Mouse (Mus musculus) gastrocnemius, adult 2 months (tissue): ENCODE measurements around the gene Dcbld2. TPM values are rescaled to one million over a fixed set of nuclear protein-coding genes. Genes with fewer than 3 reads are reported as not detected.
"Not testable (repeated sequence)": the region's sequence is repeated elsewhere in the genome, so short reads cannot be mapped to it uniquely, and the experiment has no call there.

Source experiments
- DNase-seq: peaks from one replicate; pipeline ENCODE4 v3.0.0; 2022
- H3K27ac ChIP-seq: fragments of 200-600 bp; 2 replicates; pipeline ENCODE4 v1.8.1; 2022; ENCODE audit warnings: mild to moderate bottlenecking
- H3K4me3 ChIP-seq: fragments of 200-600 bp; 2 replicates; pipeline ENCODE4 v1.8.1; 2022; ENCODE audit warnings: mild to moderate bottlenecking, moderate library complexity
- CTCF ChIP-seq: fragments of 200-600 bp; IDR thresholded peaks from 2 replicates; pipeline ENCODE4 v1.8.1; 2022; ENCODE audit warnings: antibody characterized with exemption, mild to moderate bottlenecking, moderate library complexity
- intact Hi-C: fragments of 180-260 bp; cut with DNase I; formaldehyde crosslinking; loops from one replicate; pipeline ENCODE4 v1.15.1; 2025
- total RNA-seq, 2 experiments: library from RNA; stranded (reverse); gene quantifications; 2 replicates each; pipeline ENCODE4 v1.2.3; 2021

Dcbld2 gene
- total RNA-seq, 2 experiments from 2014 or later, result 4.0 to 6.3 TPM

DNA sequence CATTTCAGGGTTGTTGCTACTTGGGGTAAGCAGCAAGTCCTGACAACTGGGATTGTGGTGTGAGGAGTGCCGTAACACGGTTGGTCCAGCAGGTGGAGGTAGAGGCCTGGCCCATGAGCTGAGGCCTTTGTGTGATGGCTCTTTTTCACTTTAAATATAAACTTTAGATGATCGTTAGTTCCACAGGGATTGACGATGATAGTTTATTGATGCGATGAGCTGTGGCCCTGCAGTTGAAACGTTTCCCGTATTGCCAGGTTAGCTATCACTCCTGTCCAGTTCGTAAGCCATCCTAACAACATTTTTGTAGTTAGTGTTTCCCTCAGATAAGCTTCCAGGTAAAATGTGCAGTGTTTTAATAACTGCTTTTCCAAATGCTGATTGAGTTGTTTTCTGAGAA is 46.4 kb downstream of the Dcbld2 start:
- intact Hi-C loops, result loop anchor here (1.0 to 5.0 kb wide), 4 partner anchors 47 to 298 kb away; partner anchors contain the start of gene Dcbld2
- TF ChIP-seq CTCF, result peak; percentile 92
- peak; percentile 58 for DNase-seq

DNA sequence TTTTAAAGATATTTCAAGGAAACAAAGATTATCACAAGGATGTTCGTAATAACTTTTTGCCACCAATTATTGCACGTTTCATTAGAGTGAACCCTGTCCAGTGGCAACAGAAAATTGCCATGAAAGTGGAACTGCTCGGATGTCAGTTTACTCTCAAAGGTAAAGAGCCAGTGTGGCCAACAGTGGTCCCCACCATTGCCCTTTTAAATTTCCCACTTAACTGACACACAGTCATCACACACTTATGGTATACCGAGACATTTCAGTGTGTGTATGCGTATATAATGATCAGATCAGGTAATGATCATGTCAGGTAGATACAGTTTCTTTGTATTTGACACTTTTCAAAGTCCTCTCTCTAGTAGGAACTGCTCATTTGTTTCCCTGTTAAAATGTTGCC is 46.9 kb downstream of the Dcbld2 start:
- DNase-seq, result no peak
- intact Hi-C loops, result loop anchor here (2.0 kb wide), 1 partner anchor 170 kb away; no protein-coding TSS in a partner anchor
- no peak overlapping the region for H3K27ac ChIP-seq
- H3K4me3 ChIP-seq, result no peak overlapping the region
- no peak for TF ChIP-seq CTCF

More for the DNA sequence above, 46.4 kb downstream of the Dcbld2 start:
- Histone ChIP-seq H3K4me3 (no peak overlapping the region), H3K27ac (no peak overlapping the region)

DNA sequence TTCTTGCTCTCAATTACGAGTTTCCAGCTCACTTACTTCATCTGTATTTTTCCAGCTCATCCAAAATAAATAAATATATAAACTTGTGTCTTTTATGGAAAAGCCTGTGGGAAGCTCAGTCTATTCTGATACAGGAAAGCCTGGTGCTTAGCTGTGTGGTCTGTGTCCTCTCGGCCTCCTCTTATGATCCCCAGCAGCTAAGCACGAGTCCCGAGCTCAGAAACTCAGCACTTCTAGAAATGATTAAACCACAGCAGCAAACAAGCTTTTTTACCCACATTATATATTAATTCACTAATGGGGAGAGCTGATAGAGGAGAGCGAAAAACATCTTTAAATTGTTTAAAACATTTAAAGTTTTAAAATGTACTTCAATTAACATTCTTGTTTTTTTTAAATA is 48.2 kb downstream of the Dcbld2 start:
- no peak for DNase-seq
- intact Hi-C loops, result no loop called here
- no peak for TF ChIP-seq CTCF
- Histone ChIP-seq H3K4me3 (no peak overlapping the region), H3K27ac (no peak overlapping the region)

DNA sequence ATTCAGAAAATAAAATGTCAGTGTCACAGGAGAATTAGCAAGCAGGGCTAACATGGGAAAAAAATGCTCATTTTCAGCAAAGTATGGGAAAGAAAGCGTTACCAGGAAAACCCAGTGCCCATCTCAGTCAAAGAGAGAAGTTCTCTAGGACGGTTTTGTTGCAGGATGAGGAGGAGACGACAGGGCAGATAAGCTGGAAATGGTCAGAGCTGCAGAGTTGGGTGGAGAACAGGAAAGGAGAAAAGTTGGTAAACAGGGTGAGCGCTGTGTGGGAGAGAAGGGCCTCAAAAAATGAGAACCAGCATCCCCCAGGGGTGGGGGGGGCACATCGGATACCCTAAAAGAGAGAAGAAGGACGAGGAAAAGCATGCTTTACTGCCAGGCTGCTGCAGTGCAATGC is 48.7 kb downstream of the Dcbld2 start:
- intact Hi-C loops, result no loop called here
- H3K27ac ChIP-seq, result no peak overlapping the region
- DNase-seq, result no peak
- H3K4me3 ChIP-seq, result no peak overlapping the region
- no peak for TF ChIP-seq CTCF

DNA sequence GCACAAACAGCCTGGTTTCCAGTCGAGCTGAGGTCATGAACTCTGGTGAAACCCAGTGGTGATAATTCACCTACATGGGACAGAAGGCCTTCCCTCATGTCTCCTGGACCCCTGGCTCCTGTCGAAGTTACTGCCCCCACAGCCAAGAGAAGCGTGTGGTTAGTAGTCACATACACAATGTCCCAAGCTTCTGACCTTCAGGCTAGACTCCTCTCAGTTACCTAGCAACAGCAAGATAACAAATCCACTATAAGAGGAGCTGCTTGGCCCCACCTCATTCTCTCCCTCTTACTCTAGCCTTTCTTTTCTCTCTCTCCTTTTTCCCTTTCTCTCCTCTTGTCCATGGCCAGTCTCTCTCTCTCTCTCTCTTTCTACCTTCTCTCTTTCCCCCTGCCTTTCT is 51.7 kb downstream of the Dcbld2 start:
- H3K27ac ChIP-seq, H3K4me3 ChIP-seq, DNase-seq: not testable (repeated sequence)
- intact Hi-C loops, result loop anchor here (5.0 kb wide), 1 partner anchor 62 kb away; the partner anchor contains the start of gene St3gal6

DNA sequence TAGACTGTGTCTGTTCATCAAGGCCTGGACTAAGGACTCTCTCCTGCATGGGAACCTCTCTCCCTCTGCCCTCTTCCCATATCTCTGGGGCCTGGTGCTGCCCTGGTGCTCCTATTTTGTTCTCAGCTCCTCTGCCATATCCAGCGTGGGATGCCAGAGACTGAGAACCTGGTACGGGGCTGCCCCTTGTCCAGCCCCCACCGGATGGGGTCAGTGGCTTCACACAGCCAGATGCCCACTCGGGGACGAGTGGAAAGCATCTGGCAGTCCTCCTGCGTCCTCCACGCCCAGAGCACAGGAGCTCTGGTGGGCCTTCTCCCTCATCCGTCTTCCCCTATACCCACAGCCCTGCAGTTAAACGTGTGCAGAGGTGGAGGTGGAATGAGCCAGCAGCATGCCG is 52.1 kb downstream of the Dcbld2 start:
- intact Hi-C loops, result loop anchor here (5.0 kb wide), 1 partner anchor 62 kb away; the partner anchor contains the start of gene St3gal6
- Histone ChIP-seq H3K4me3 (no peak overlapping the region), H3K27ac (no peak overlapping the region)
- TF ChIP-seq CTCF, result no peak
- DNase-seq, result no peak

DNA sequence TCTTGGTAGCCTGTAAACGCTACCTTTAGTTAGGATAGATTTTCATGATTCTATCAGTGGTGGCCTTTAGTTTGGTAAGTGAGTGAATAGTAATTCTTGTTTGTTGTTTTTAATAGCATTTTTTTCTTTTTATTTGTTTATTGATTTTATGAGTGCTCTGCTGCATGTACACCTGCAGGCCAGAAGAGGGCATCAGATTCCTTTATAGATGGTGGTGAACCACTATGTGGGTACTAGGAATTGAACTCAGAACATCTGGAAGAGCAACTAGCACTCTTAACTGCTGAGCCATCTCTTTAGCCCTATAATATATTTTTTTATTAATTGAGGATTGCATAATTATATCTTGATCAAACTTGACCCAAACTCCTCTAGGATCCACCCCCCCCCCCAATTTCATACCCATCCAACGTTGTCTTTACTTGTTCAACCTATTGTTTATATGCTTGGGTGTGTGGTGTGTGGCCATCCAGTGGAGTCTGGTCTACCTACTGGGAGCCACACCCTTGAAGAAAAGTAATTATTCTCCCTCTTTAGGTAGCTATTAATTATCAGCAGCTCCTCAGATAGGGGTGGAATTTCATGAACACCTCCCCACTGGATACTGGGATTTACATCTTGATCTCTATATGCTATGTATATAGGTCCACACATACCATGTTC is 53.7 kb downstream of the Dcbld2 start:
- Histone ChIP-seq H3K4me3 (no peak overlapping the region), H3K27ac (no peak overlapping the region)
- intact Hi-C loops, result loop anchor here (1.0 to 5.0 kb wide), 2 partner anchors 60 to 162 kb away; partner anchors contain the start of gene St3gal6
- peak; percentile 72 for TF ChIP-seq CTCF
- DNase-seq, result no peak

DNA sequence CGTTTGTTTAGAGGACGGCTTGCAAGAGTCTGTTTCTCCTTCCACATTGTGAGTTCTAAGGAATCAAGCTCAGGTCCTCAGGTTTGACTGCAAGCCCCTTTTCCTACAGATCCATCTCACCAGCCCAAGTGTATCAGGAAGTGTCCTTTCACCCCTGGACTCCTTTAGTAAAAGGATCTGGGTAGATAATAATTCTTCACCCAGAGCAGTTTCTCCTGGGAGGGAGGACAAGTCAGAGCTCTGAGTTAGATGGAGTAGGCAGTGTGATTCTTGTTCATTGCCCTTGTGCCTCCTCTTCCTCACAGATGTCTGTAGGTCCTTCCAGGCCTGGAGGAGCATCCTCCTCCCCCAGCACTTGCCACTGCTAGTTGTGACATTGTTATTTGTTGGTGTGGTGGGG is 54.3 kb downstream of the Dcbld2 start:
- TF ChIP-seq CTCF, result no peak
- Histone ChIP-seq H3K27ac (no peak overlapping the region), H3K4me3 (no peak overlapping the region)
- no peak for DNase-seq
- intact Hi-C loops, result loop anchor here (1.0 to 5.0 kb wide), 2 partner anchors 60 to 162 kb away; partner anchors contain the start of gene St3gal6

DNA sequence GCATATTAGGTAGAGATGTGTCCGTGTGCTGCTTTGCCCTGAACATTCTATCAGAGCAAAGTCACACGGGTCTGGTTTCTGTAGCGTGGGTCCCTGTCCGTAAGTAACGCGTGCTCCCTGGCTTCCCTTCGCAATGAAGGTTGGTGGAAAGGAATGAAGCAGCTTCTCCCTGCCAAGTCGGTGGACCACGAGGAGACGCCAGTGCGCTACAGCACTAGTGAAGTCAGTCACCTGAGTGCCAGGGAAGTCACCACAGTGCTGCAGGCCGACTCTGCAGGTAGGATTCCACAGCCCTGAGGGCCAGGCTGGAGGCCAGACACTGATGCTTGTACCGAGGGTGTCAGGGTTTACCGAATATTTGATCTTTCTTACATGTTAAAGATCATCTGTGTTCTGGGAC is 55.8 kb downstream of the Dcbld2 start:
- DNase-seq, result no peak
- H3K27ac ChIP-seq, result no peak overlapping the region
- intact Hi-C loops, result loop anchor here (5.0 kb wide), 1 partner anchor 58 kb away; the partner anchor contains the start of gene St3gal6
- H3K4me3 ChIP-seq, result no peak overlapping the region
- no peak for TF ChIP-seq CTCF

DNA sequence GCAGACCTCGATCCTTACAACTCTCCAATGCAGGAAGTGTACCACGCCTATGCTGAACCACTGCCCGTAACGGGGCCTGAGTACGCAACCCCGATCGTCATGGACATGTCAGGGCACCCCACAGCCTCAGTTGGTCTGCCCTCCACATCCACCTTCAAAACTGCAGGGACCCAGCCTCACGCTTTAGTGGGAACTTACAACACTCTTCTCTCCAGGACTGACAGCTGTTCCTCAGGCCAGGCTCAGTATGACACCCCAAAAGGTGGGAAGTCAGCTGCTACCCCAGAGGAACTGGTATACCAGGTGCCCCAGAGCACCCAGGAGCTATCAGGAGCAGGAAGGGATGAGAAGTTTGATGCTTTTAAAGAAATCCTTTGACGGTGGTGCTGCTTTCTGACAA is 57.2 kb downstream of the Dcbld2 start:
- no peak for DNase-seq
- intact Hi-C loops, result no loop called here
- H3K4me3 ChIP-seq, result no peak overlapping the region
- no peak for TF ChIP-seq CTCF
- H3K27ac ChIP-seq, result no peak overlapping the region

DNA sequence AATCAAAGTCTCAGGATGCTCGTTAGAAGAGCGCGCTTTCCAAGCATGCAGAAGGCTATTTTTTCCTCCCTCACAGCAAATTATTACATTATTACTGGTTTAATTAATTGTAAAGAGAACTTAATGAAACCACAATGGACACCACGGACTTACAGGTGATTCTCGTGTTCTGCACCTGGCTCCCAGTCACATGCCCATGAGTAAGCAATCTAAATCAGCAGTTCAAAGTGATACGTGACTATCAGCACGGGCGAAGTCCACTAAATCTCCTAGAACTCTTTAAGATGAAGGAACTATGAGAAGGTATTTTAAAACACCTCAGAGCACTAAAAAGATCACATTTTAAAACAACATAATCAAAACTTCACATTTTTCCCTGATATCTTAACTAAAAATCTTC is 61.8 kb downstream of the Dcbld2 start:
- intact Hi-C loops, result no loop called here
- TF ChIP-seq CTCF, result no peak
- no peak overlapping the region for H3K4me3 ChIP-seq
- no peak for DNase-seq
- no peak overlapping the region for H3K27ac ChIP-seq

DNA sequence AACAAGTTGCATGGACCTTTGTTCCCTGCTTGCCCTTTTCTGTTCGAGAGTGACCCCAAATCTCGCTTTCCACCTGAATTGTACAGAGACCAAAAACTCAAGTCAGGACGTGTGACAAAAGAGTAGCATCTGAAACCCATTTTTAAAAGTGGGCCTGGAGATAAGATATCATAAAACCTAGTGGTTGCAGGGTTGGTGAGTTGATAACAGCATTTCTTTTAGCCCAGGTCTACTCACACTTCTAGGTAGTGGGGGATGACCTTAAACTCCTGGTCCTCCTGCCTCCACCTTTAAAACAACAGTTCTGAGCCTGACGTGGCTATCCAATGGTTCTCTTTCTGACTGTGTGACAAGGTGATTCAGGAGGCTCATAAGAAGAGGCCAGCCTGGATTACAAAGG is 62.6 kb downstream of the Dcbld2 start:
- peak overlapping the region; percentile 28; the same call in 1 of the 2 replicates for H3K27ac ChIP-seq
- no peak overlapping the region for H3K4me3 ChIP-seq
- TF ChIP-seq CTCF, result no peak
- no peak for DNase-seq
- intact Hi-C loops, result no loop called here

DNA sequence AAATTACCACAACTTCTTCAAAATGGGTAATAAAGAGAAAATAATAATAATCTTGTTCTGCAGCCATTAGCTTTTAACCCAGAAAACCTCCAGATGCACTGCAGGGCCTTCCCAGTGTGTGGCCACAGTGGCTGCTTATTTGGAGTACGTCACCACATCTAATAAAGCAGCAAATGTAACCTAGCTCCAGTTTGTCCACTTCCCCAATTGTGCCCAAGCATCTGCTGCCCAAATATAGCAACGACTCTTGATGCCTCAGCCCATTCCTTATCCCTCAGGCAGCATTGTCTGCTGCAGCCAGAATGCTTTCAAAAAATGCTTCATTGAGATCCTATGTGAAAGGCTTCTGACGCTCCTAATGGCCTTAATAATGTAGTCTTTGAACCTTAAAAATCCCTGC is 66.6 kb downstream of the Dcbld2 start:
- no peak for TF ChIP-seq CTCF
- no peak for DNase-seq
- intact Hi-C loops, result loop anchor here (2.0 kb wide), 1 partner anchor 46 kb away; no protein-coding TSS in a partner anchor
- Histone ChIP-seq H3K4me3 (no peak overlapping the region), H3K27ac (peak overlapping the region; percentile 64; the same call in 1 of the 2 replicates)
